Mouse (Mus musculus) thymus, adult 2 months (tissue): Measurements from ENCODE around the gene Hrct1. TPM values are rescaled to one million over a fixed set of nuclear protein-coding genes. Genes with fewer than 3 reads are reported as not detected.
A peak's percentile ranks its signal among the peaks of the same experiment; 100 is the strongest.

Experiments used
- DNase-seq: peaks from one replicate; pipeline ENCODE4 v3.0.0; 2021
- H3K27ac ChIP-seq: fragments of 200-500 bp; 2 replicates; pipeline ENCODE4 v1.5.1; 2012; ENCODE audit warnings: low read length, control low read depth; ENCODE audit not compliant: control insufficient read depth, insufficient read depth
- H3K27me3 ChIP-seq: fragments of 200-500 bp; 2 replicates; pipeline ENCODE4 v1.6.1; 2012; ENCODE audit warnings: mild to moderate bottlenecking, low read length, moderate library complexity, mixed read lengths; ENCODE audit not compliant: control insufficient read depth, insufficient read depth
- H3K36me3 ChIP-seq: fragments of 200-500 bp; 2 replicates; pipeline ENCODE4 v1.6.1; 2012; ENCODE audit warnings: mild to moderate bottlenecking, low read length, moderate library complexity; ENCODE audit not compliant: control insufficient read depth, insufficient read depth
- H3K4me1 ChIP-seq: fragments of 200-500 bp; replicated peaks from 2 replicates; pipeline ENCODE4 v1.6.1; 2012; ENCODE audit warnings: low read length; ENCODE audit not compliant: control insufficient read depth, insufficient read depth
- H3K4me3 ChIP-seq: fragments of 200-500 bp; 2 replicates; pipeline ENCODE4 v1.5.1; 2012; ENCODE audit warnings: mild to moderate bottlenecking, low read length, control low read depth, moderate library complexity; ENCODE audit not compliant: control insufficient read depth, insufficient read depth
- CTCF ChIP-seq: fragments of 200-500 bp; IDR thresholded peaks from 2 replicates; pipeline ENCODE4 v1.5.1; 2012; ENCODE audit warnings: mild to moderate bottlenecking, control low read depth, low read length, moderate library complexity, borderline replicate concordance; ENCODE audit not compliant: control insufficient read depth, poor library complexity, insufficient read depth; ENCODE audit errors: extremely low read depth
- POLR2A ChIP-seq: fragments of 200-500 bp; IDR thresholded peaks from 2 replicates; pipeline ENCODE4 v1.6.1; 2012; ENCODE audit warnings: mild to moderate bottlenecking, low read length, control low read depth, moderate library complexity; ENCODE audit not compliant: control insufficient read depth, poor library complexity, insufficient read depth; ENCODE audit errors: extremely low read depth
- WGBS: fragments of 180-500 bp; shearing (Covaris S2); methylation state at CpG from one replicate; pipeline ENCODE4 v1.1.7; 2018; 5-methylcytosine and 5-hydroxymethylcytosine counted together
- polyA plus RNA-seq: library from polyadenylated mRNA; depleted of rRNA; stranded (reverse); fragments of >200 nt; gene quantifications from 2 replicates; pipeline ENCODE4 v1.2.3, GENCODE M21; 2012

Gene Hrct1
- polyA plus RNA-seq, 1 experiment = 1.8 TPM

- no peak for DNase-seq
- Histone ChIP-seq H3K27ac (no peak overlapping the region), H3K27me3 (no peaks in the 10 kb centered on the region), H3K4me3 (no peak overlapping the region), H3K4me1 (no peaks in the 10 kb centered on the region), H3K36me3 (no peaks in the 10 kb centered on the region)
- TF ChIP-seq POLR2A = no peak
- TF ChIP-seq CTCF = no peak
- 91% methylated on average over 13 of the region's 13 CpGs for WGBS
Observed at GRCm38 (mm10) chr4:43705991-43706390, 21.0 kb upstream of the Hrct1 start.

- DNase-seq = no peak
- WGBS = 80% methylated on average over 6 of the region's 6 CpGs
- no peaks in the 10 kb centered on the region for H3K4me1 ChIP-seq
- H3K27ac ChIP-seq = no peak within 1 kb of the TSS
- no peaks in the 10 kb centered on the region for H3K36me3 ChIP-seq
- H3K4me3 ChIP-seq = no peak within 1 kb of the TSS
- H3K27me3 ChIP-seq = no peaks in the 10 kb centered on the region
- TF ChIP-seq POLR2A (no peak), CTCF (no peak)
Observed at GRCm38 (mm10) chr4:43709869-43710268, 17.1 kb upstream of the Hrct1 start, which contains the start of gene Olfr71. Olfr71 (minus strand) TSS chr4:43710255.

- H3K36me3 ChIP-seq = no peaks in the 10 kb centered on the region
- no peaks in the 10 kb centered on the region for H3K4me1 ChIP-seq
- 2% methylated on average over 2 of the region's 2 CpGs for WGBS
- peak; percentile 64 for DNase-seq
- H3K27ac ChIP-seq = no peak overlapping the region
- no peaks in the 10 kb centered on the region for H3K27me3 ChIP-seq
- no peak overlapping the region for H3K4me3 ChIP-seq
- TF ChIP-seq POLR2A (no peak), CTCF (peak; percentile 41; the same call in 1 of the 2 replicates)
Observed at GRCm38 (mm10) chr4:43711821-43712220, 15.2 kb upstream of the Hrct1 start.

- TF ChIP-seq CTCF (no peak), POLR2A (no peak)
- 59% methylated on average over 7 of the region's 7 CpGs for WGBS
- Histone ChIP-seq H3K4me3 (no peak overlapping the region), H3K4me1 (no peaks in the 10 kb centered on the region), H3K27me3 (no peaks in the 10 kb centered on the region), H3K27ac (no peak overlapping the region), H3K36me3 (no peaks in the 10 kb centered on the region)
- no peak for DNase-seq
Observed at GRCm38 (mm10) chr4:43713652-43714219, 13.3 kb upstream of the Hrct1 start.

GRCm38 (mm10) chr4:43720491-43721228, 6.3 kb upstream of the Hrct1 start:
- H3K27ac ChIP-seq = no peak overlapping the region

GRCm38 (mm10) chr4:43722191-43722590, 4.8 kb upstream of the Hrct1 start:
- DNase-seq = no peak
- no peaks in the 10 kb centered on the region for H3K36me3 ChIP-seq
- TF ChIP-seq POLR2A (no peak), CTCF (no peak)
- H3K27me3 ChIP-seq = no peaks in the 10 kb centered on the region
- no peak overlapping the region for H3K4me3 ChIP-seq
- H3K27ac ChIP-seq = no peak overlapping the region
- H3K4me1 ChIP-seq = no peaks in the 10 kb centered on the region
- 93% methylated on average over 4 of the region's 4 CpGs for WGBS

More at GRCm38 (mm10) chr4:43720491-43721228, 6.3 kb upstream of the Hrct1 start:
- TF ChIP-seq POLR2A = no peak
- no peak for TF ChIP-seq CTCF
- Histone ChIP-seq H3K4me1 (no peaks in the 10 kb centered on the region), H3K36me3 (no peaks in the 10 kb centered on the region), H3K27me3 (no peaks in the 10 kb centered on the region), H3K4me3 (no peak overlapping the region)
- DNase-seq = no peak
- WGBS = 68% methylated on average over 15 of the region's 16 CpGs
